Mouse (Mus musculus) heart, adult 10 weeks (tissue): ENCODE measurements around the gene Scmh1. TPM values are rescaled to one million over a fixed set of nuclear protein-coding genes. Genes with fewer than 3 reads are reported as not detected.

Experiments
- polyA plus RNA-seq: library from polyadenylated mRNA; stranded (reverse); fragments of 350-450 nt; fragmentation: Illumina TruSeq; extraction: RNeasy Lipid Tissue Mini Kit (QIAGEN cat#74804); gene quantifications from one replicate; pipeline ENCODE4 v1.2.3, GENCODE M21; 2014; ENCODE audit warnings: low read depth, low replicate concordance

The Scmh1 gene
- 49.3 TPM for polyA plus RNA-seq

DNA sequence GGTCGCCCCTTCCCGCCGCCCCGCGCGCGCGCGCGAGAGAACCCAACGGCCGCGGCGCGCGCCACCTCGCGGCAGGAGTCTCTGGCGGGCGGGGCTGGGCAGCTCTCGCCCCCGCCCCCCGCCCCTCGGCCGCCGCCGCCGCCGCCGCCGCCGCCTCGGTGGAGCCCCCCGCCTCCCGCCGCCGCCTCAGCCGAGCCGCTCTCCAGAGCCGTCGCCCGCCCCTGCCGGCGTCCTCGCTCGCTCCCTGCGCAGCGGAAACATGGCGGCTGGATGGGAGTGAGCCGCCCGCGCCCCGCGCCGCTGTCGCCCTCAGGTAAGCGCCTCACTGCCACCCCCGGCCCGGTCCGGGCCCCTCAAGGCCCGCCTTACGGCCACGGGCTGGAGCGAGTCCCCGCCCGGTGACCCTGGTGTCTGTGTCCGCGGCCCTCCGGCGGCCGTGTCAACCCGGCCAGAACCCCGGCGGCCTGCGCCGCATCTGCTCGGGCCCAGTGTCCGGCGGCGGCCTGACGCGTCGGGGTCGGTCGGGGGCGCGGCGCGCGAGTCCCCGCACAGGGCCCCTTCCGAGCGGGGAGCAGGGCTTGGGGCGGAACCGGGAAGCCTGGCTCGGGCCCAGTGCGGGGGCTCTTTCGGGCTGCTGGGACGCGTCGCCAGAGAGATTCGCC, at the start of gene Scmh1:
Gene Scmh1, plus strand, starts transcription at position 138 of the 662 bp plus-strand sequence.

GRCm38 (mm10) chr4:120531986-120532385, 126.9 kb downstream of the Scmh1 start, which contains the start of gene Slfnl1:
Gene Slfnl1, plus strand, starts transcription at chr4:120532231.

GRCm38 (mm10) chr4:120569486-120570437, 164.7 kb downstream of the Scmh1 start, which contains the start of gene Ctps:
Gene Ctps, minus strand, starts transcription at chr4:120570276.

Other genes with a start within 250 kb of the Scmh1 start
- not detected for gene Edn2, start 244.1 kb upstream of the Scmh1 start, polyA plus RNA-seq
- gene Foxo6, start 117.9 kb upstream of the Scmh1 start, polyA plus RNA-seq = 3.5 TPM
- not detected for gene Slfnl1, start 127.0 kb downstream of the Scmh1 start, polyA plus RNA-seq
- gene Ctps, start 165.0 kb downstream of the Scmh1 start, polyA plus RNA-seq = 43.5 TPM
- not detected for gene Gm8439, start 183.5 kb downstream of the Scmh1 start, polyA plus RNA-seq